Mouse (Mus musculus) bone marrow, adult 2 months (tissue): ENCODE results near the gene Pde4d.

Experiments
- CTCF ChIP-seq: fragments of 200-500 bp; IDR thresholded peaks from 2 replicates; pipeline ENCODE4 v1.5.1; 2011; ENCODE audit warnings: low read length, control low read depth; ENCODE audit not compliant: control insufficient read depth, insufficient read depth
- POLR2A ChIP-seq: fragments of 200-500 bp; IDR thresholded peaks from 2 replicates; pipeline ENCODE4 v1.6.1; 2011; ENCODE audit warnings: low read depth, mild to moderate bottlenecking, control low read depth, low read length, borderline replicate concordance; ENCODE audit not compliant: control insufficient read depth

GRCm38 (mm10) chr13:108775882-108776281 is 326.1 kb downstream of the Pde4d start:
- TF ChIP-seq POLR2A = no peak
- TF ChIP-seq CTCF = no peak
